Mouse (Mus musculus): ENCODE results near the gene Dbf4. TPM values are rescaled to one million over a fixed set of nuclear protein-coding genes. Genes with fewer than 3 reads are reported as not detected.
A peak's percentile ranks its signal among the peaks of the same experiment; 100 is the strongest.

The Dbf4 gene
- polyA plus RNA-seq, 1 experiment, result 4.1 TPM

DNA sequence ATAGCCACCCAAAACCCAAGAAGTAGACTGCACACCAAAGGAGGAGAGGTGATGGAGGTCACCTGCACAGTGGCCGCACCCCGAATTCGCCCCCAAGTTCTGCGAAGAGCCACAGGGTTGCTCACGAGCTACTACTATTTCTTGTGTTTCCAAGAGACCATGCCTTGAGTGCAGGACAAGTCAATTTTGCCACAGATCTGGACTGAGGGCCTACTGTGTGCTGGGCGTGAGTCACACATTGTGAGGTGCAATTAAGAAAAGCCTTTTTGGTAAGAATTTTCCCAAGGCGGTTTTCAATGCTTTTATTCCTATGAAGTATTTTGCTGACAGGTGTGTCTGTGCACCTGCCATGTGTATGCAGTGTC lies 54.2 kb downstream of the Dbf4 start:
- H3K4me1 ChIP-seq (ENCODE audit: control insufficient read depth), result no peaks in the 10 kb centered on the region; the same call in 1 of the 2 replicates
- no peak overlapping the region for H3K4me3 ChIP-seq (replicated peaks)
- TF ChIP-seq GATA1 (IDR thresholded peaks at IDR 0.05; ENCODE audit: low read length) (no peak), TAL1 (IDR thresholded peaks at IDR 0.05; ENCODE audit: low read length) (no peak)
- H3K27me3 ChIP-seq (ENCODE audit: control insufficient read depth), result peaks cover 31% of the 10 kb centered on the region
- H3K36me3 ChIP-seq (ENCODE audit: control insufficient read depth), result no peaks in the 10 kb centered on the region
- peaks cover 2% of the 10 kb centered on the region; the same call in 1 of the 2 replicates for H3K9me3 ChIP-seq (ENCODE audit: control insufficient read depth, low read length)

- H3K36me3 ChIP-seq (ENCODE audit: control insufficient read depth), result no peaks in the 10 kb centered on the region
- H3K27me3 ChIP-seq (ENCODE audit: control insufficient read depth), result peaks cover 31% of the 10 kb centered on the region
- peak within 1 kb of the TSS; percentile 40 for H3K4me3 ChIP-seq (replicated peaks)
- no peaks in the 10 kb centered on the region; the same call in 1 of the 2 replicates for H3K4me1 ChIP-seq (ENCODE audit: control insufficient read depth)
- H3K9me3 ChIP-seq (ENCODE audit: control insufficient read depth, low read length), result peaks cover 2% of the 10 kb centered on the region; the same call in 1 of the 2 replicates
- TF ChIP-seq TAL1 (IDR thresholded peaks at IDR 0.05; ENCODE audit: low read length), result no peak
- no peak for TF ChIP-seq GATA1 (IDR thresholded peaks at IDR 0.05; ENCODE audit: low read length)
Observed at GRCm38 (mm10) chr5:8367614-8368327, 54.7 kb downstream of the Dbf4 start, which contains the start of gene Adam22. Gene Adam22 (minus strand): TSS chr5:8368160.

- Histone ChIP-seq H3K9me3 (ENCODE audit: control insufficient read depth, low read length) (peaks cover 2% of the 10 kb centered on the region; the same call in 1 of the 2 replicates), H3K4me3 (replicated peaks) (no peak overlapping the region)
- no peak for TF ChIP-seq GATA1 (IDR thresholded peaks at IDR 0.05; ENCODE audit: low read length)
Observed at GRCm38 (mm10) chr5:8366771-8367613, 55.5 kb downstream of the Dbf4 start.

GRCm38 (mm10) chr5:8362361-8362760 lies 60.2 kb downstream of the Dbf4 start:
- Histone ChIP-seq H3K27me3 (ENCODE audit: control insufficient read depth) (peaks cover 12% of the 10 kb centered on the region), H3K9me3 (ENCODE audit: control insufficient read depth, low read length) (no peaks in the 10 kb centered on the region; the same call in 1 of the 2 replicates), H3K4me1 (ENCODE audit: control insufficient read depth) (no peaks in the 10 kb centered on the region), H3K36me3 (ENCODE audit: control insufficient read depth) (no peaks in the 10 kb centered on the region), H3K4me3 (replicated peaks) (no peak overlapping the region)
- TF ChIP-seq TAL1 (IDR thresholded peaks at IDR 0.05; ENCODE audit: low read length) (no peak), GATA1 (IDR thresholded peaks at IDR 0.05; ENCODE audit: low read length) (no peak)

More at GRCm38 (mm10) chr5:8366771-8367613, 55.5 kb downstream of the Dbf4 start:
- Histone ChIP-seq H3K4me1 (ENCODE audit: control insufficient read depth) (no peaks in the 10 kb centered on the region; the same call in 1 of the 2 replicates), H3K27me3 (ENCODE audit: control insufficient read depth) (peaks cover 31% of the 10 kb centered on the region), H3K36me3 (ENCODE audit: control insufficient read depth) (no peaks in the 10 kb centered on the region)

DNA sequence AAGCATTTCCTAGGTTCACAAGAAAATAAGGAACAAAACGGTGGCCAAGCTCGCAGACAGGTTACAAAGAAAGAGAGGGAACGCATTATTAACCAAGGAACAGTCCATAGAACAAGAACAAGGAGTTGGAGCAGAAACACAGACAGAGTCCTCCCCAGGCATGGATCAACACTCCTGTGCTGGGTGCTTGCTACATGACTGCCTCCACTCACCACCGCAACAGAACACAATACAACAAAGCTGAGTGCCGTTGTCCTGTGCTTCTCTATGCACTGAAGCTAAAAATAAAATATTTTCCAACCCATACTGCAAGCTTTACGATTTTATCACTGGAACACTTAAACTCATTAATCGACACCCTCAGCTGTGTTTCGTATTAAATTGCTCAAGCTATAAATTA lies 64.8 kb downstream of the Dbf4 start:
- TF ChIP-seq TAL1 (IDR thresholded peaks at IDR 0.05; ENCODE audit: low read length) (no peak), GATA1 (IDR thresholded peaks at IDR 0.05; ENCODE audit: low read length) (no peak)
- H3K27me3 ChIP-seq (ENCODE audit: control insufficient read depth), result no peaks in the 10 kb centered on the region
- no peak overlapping the region for H3K4me3 ChIP-seq (replicated peaks)
- no peaks in the 10 kb centered on the region for H3K36me3 ChIP-seq (ENCODE audit: control insufficient read depth)
- H3K9me3 ChIP-seq (ENCODE audit: control insufficient read depth, low read length), result no peaks in the 10 kb centered on the region
- no peaks in the 10 kb centered on the region for H3K4me1 ChIP-seq (ENCODE audit: control insufficient read depth)

DNA sequence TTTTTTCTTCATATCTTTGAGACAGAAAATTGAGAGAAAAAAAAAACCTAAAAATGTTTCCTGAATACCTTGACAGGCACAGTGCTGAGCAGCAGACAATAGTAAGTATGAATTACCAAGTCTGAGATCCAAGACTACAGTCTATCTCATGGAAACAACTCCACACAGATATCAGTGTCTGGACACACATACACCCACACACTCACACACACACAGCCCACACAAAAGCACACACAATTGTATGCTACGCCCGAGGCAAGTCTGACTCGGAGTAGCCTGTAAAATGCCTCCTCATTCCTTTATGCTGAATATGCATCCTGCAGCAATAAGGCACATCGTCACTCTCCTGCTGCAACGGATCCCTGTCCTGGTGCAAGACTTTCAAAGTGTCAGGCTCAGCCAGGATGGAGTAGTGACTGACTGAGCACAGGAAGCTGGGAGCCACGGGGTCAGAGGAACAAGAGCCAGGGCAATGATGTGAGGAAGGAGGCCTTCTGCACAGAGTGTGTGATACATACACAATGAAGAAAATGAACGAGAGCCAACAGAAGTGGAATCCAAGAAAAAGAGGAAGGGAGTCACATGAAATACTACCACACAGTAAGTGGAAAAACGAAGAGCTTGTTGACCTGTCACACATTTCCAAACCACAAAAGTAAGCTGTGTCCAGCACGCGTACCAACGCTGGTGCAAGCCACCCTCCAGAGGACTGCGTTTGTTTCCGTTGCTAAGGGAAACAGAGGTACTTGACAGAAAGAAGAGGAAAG lies 65.4 kb downstream of the Dbf4 start:
- TF ChIP-seq GATA1 (IDR thresholded peaks at IDR 0.05; ENCODE audit: low read length), result no peak
- TF ChIP-seq TAL1 (IDR thresholded peaks at IDR 0.05; ENCODE audit: low read length), result no peak
- H3K27me3 ChIP-seq (ENCODE audit: control insufficient read depth), result no peaks in the 10 kb centered on the region
- no peaks in the 10 kb centered on the region for H3K9me3 ChIP-seq (ENCODE audit: control insufficient read depth, low read length)
- no peaks in the 10 kb centered on the region for H3K36me3 ChIP-seq (ENCODE audit: control insufficient read depth)
- no peaks in the 10 kb centered on the region for H3K4me1 ChIP-seq (ENCODE audit: control insufficient read depth)
- H3K4me3 ChIP-seq (replicated peaks), result no peak overlapping the region

DNA sequence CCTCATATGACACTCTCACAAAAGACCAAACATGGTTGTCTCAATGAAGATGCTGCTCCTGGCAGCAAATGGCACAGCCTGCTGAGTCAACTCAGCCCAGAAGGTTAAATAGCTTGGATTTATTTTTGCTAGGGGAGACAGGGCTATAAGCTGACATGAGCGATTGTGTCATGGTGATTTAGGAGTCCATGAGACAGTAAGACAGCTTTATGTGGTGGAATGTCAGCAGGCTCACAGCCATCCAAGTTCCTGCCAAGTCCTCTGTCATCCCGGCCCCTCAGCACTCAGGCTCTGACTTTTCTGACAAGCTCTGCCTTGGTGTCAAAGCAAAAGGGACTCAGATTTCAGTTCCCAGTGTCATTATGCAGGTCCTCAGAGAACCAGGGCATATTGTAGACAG lies 66.2 kb downstream of the Dbf4 start:
- TF ChIP-seq TAL1 (IDR thresholded peaks at IDR 0.05; ENCODE audit: low read length), result no peak
- no peak for TF ChIP-seq GATA1 (IDR thresholded peaks at IDR 0.05; ENCODE audit: low read length)

DNA sequence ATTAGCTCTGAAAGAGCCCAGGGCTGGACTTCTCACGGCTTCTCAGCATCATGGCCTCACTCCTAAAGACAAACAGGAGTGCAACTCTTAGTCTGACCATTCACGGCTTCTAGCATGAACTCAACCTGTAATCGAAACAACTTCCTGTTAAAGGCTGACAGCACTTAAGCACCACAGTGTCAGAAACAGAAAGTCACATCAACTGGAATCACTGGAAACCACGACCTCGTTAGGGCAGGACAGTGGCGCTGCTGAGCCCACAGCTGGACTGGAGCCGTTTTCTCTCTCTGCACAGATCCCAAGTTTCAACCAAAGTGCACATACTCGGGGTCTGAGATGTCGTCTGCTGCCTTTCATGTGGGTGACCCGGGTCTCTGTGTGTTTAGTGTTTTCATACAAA lies 73.0 kb downstream of the Dbf4 start:
- no peak overlapping the region for H3K4me3 ChIP-seq (replicated peaks)
- no peak for TF ChIP-seq GATA1 (IDR thresholded peaks at IDR 0.05; ENCODE audit: low read length)
- no peak for TF ChIP-seq TAL1 (IDR thresholded peaks at IDR 0.05; ENCODE audit: low read length)
- no peaks in the 10 kb centered on the region for H3K27me3 ChIP-seq (ENCODE audit: control insufficient read depth)
- H3K4me1 ChIP-seq (ENCODE audit: control insufficient read depth), result no peaks in the 10 kb centered on the region
- H3K9me3 ChIP-seq (ENCODE audit: control insufficient read depth, low read length), result no peaks in the 10 kb centered on the region
- no peaks in the 10 kb centered on the region for H3K36me3 ChIP-seq (ENCODE audit: control insufficient read depth)

More for the DNA sequence above, 66.2 kb downstream of the Dbf4 start:
- Histone ChIP-seq H3K4me1 (ENCODE audit: control insufficient read depth) (no peaks in the 10 kb centered on the region), H3K27me3 (ENCODE audit: control insufficient read depth) (no peaks in the 10 kb centered on the region), H3K36me3 (ENCODE audit: control insufficient read depth) (no peaks in the 10 kb centered on the region), H3K4me3 (replicated peaks) (no peak overlapping the region), H3K9me3 (ENCODE audit: control insufficient read depth, low read length) (no peaks in the 10 kb centered on the region)

Other genes starting within 250 kb of the Dbf4 start
- not detected in 2 replicates for gene Adam22, start 54.6 kb downstream of the Dbf4 start, polyA plus RNA-seq (2012)
- 0.05 and 0.13 TPM in 2 replicates for gene Slc25a40, start 134 bp upstream of the Dbf4 start, polyA plus RNA-seq (2012)
- not detected in 2 replicates for gene Rundc3b, start 200.2 kb upstream of the Dbf4 start, polyA plus RNA-seq (2012)
- 0.01 TPM in 1 of 2 replicates, not detected in the other for gene Abcb1a, start 237.4 kb upstream of the Dbf4 start, polyA plus RNA-seq (2012)